Mouse (Mus musculus) kidney, adult 8-10 months (tissue): ENCODE measurements around the gene Aqp3.

Experiments used
- DNase-seq, 2 experiments: peaks; one replicate each; pipeline ENCODE4 v3.0.0; 2022

Aqp3 gene

DNA sequence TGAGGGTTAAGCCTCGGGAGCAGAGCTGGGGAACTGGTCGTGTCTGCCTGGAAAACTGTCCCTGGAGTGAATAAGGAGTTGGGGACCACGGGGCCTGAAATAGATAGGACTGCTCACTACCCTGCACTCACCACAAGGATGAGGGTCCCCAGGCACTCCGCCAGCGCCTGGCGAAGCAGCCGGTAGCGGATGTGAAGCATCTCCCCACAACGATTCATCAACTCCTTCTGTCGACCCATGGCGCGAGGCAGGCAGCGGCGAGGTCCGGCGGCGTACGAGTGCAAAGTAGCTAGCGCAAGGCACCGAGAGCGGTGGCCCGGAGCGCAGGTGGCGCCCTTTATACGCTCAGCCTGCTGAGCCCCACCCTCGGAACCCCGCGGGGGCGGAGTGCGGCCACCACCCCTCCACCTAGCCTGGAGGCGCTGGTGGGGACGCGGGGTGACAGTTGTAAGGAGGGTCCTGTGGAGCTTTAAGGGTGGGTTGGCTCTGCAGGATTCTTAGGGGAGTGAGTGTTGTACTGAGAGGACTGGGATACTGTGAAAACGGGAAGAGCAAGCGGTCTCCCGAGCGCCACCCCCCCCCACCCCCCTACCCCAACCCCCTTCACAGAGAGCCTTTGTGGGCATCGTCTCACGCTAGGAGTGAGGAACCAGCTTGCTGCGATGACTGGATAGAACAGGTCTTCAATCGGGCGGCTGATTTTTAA is at the start of gene Aqp3:
Gene Aqp3, minus strand, starts transcription at position 313 of the 706 bp plus-strand sequence.
- DNase-seq: peak; percentile 60 to 76

DNA sequence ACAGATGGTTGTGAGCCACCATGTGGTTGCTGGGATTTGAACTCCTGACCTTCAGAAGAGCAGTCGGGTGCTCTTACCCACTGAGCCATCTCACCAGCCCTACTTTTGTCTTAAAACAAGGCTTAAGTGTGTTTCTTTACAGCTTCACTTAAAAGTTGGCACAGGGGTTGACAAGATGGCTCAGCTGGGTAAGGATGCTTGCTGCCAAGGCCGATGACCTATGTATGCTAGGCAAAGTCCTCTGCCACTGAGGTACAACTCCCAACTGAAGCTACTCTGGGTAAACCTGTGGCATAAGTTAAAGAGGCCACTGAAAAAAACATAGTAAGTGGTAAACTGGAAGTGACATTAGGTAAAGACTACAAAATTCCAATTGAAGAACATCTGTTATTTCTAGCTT is 44.6 kb upstream of the Aqp3 start:
- DNase-seq: peak; percentile 40 to 59

DNA sequence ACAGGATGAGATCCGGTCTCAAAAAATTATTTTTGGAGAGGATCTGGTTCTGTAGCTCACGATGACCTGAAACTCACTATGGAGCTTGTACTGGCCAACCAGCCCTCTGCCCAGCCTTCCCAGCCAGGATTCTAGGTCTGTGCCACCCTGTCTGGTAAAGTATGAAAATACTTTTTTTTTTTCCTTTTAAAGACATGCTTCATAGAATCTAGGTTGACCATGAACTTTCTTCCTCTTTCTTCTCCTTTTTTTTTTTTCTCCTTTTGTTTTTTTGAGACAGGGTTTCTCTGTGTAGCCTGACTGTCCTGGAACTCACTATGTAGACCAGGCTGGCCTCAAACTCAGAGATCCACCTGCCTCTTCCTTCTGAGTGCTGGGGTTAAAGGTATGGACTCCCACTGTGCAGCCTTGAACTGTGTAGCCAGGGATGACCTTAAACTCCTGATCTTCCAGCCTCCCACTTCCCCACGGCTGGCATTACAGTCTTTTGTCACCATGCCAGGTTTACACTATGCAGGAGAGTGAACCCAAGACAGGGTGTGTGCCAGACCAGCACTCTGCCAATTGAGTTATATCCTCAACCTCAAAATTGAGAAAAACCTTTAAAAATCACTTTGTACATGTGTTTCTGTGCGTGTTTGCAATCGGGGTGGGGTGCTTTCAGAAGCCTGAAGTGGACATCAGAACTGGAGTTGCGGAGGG is 42.3 kb upstream of the Aqp3 start:
- peak in 1 of 2 experiments; percentile 40 for DNase-seq

DNA sequence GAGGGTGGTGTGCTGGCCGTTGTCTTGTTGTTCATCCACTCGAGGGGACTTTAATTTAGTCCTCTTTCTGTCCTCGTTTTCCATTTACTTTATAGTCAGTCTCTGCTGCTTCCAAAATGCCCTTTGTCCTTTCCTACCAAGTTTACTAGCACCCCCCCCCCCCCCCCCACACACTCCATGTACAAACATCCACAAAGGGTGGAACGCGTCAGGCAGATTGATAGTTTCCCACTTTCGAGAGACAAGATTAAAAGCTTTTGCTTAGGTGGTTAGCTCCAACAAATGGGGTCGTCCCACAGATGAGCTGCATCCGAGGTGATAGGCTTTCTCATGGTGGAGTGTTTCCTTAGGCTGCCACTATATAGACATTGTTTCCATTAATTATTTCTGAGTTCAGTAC is 38.8 kb upstream of the Aqp3 start:
- no peak for DNase-seq

DNA sequence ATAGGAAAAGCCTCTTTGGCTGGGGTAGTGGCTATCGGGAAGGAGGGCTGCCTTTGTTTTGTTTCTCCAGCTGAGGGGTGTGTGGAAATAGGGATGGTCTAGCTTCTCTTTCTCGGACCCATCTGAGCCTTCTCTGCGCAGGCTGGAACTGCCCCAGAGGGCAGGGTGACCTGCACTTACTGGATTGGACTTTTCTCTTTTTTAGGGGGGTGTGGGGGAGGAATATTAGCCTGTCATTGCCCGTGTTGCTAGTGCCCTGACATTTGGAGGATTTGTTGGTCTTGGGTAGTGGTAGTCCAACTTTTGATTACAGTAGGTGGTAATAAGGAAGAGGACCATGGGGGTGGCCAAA is 38.4 kb upstream of the Aqp3 start:
- peak; percentile 68 to 74 for DNase-seq

DNA sequence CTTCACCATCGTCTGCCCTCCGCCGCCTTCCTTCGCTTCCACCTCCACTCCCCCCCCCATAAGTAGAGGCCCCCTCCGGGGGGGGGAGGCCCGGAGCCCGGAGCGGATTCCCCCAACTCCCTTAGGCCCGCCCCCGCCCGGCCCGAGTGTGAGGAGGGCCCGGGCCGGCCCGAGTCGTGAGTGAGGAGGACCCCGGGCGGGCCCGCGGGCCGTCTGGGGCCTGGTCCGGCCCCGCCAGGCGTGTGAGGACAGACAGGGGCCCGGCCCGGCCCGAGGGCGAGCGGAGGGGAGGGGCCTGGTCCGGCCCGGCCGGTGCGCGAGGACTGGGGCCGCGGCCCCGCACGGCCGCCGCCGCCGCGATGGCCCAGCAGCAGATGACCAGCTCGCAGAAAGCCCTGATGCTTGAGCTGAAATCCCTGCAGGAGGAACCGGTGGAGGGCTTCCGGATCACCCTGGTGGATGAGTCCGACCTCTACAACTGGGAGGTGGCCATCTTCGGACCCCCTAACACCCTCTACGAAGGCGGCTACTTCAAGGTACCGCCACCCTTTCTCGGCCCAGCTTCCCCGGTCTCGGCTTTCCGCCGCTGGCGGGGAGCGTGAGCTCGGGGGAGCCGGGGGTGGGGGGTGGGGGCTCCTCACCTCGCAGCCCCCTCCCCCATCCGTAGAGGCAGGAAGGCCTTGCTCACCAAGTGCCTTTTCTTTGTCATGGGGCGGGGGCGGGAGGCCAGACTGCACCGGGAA is 37.9 kb upstream of the Aqp3 start, which contains the start of gene Ube2r2:
Gene Ube2r2, plus strand, starts transcription at position 33 of the 743 bp plus-strand sequence.
- peak; percentile 37 to 58 for DNase-seq

DNA sequence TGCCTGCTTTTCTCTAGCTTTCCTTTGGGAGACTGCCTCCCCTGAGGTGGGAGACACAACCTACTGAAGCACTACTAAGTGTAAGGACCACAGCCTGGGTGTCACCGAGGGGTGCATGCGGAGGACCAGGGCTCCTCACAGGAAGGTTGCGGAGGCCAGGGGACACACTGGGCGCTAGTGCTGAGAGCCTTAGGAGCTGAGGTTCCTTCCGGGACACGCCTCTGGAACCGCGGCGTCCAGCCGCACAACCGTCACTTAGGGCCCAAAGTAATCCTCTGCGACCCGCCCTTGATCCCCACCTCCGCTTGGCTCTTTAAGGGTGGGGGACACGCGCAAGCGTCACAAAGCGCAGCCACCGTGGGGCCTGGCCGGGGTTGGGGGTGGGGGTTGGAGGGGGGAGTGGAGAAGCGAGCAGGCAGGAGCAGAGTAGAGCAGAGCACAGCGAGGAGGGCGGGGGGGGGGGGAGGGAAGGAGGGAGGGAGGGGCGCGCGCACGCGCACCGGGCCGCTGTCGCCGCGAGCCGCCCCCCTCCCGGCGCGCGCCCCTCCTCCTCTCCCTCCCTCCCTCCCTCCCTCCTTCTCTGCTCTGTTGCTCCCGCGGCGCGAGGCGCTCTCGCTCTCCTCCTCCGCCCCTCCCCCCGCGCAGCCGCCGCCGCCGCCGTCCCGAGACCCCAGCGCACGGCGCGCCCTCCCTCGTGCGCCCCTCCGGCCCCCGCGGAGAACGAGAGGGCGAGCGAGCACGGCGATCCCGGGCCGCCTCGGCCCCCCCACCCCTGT is 37.1 kb upstream of the Aqp3 start:
- peak; percentile 74 to 75 for DNase-seq

DNA sequence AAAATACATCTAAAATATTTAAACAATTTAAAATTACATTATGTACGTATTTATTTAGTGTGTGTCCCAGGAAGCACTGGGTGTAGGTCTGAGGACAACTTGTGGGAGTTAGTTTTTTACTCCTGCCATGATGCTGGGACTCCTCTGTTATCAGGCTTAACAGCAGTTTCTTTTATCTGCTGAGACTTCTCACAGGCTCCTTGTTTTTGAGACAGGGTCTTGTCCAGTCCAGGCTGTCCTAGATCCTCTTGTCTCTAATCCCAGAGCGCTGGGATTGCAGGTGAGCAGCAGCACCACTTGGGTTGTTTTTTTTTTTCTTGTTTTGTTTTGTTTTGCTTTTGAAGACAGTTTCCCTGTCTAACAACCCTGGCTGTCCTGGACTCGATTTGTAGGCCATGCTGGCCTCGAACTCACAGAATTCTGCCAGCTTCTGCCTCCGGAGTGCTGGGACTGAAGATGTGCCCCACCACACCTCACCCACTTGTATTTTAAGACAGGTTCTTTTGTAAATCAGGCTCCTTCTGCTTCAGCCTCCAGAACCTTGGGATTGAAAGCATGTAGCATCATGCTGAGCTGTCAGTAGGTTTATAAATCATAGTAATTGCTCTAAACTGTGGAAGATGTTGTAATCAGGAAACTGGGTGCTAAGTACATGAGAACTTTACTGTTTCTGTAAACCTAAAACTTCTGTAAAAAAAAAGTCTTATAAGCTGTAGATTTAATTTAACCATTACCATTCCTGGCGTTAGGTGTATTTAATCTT is 35.7 kb upstream of the Aqp3 start:
- no peak for DNase-seq

DNA sequence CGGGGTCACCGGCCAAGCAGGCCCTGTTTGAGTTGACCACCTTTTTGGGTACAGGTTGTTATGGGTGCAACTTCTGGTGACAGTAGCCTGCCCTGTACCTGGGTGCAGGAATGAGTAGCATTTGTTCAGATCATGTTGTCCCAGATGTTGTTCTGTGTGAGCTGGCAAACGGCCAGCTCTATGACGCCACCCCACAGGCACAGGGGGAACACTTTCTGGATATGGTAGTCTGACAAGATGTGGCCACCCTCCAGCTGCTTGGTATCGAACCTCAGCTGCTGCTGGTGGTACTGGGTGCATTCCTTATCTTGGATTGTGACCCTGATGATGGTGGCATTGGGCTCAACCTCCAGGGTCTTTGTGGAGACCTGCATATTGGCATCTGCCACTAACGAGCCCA is 34.5 kb upstream of the Aqp3 start:
- no peak for DNase-seq

DNA sequence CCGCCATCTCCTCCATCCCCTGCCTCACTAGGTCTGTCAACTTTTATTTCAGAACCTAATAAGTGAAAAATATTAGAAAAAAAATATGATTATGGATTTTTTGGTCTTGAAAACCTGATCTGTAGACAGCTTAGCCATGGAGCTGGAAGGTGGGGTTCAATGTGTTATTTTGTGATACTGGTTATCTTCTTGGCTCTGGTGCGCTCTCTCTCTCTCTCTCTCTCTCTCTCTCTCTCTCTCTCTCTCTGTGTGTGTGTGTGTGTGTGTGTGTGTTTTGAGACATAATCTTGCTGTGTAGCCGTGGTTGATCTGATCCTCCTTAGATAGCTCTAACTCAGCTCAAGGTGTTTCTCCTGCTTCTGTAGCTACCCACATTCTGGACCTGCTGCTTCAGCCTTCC is 31.9 kb upstream of the Aqp3 start:
- DNase-seq: no peak

DNA sequence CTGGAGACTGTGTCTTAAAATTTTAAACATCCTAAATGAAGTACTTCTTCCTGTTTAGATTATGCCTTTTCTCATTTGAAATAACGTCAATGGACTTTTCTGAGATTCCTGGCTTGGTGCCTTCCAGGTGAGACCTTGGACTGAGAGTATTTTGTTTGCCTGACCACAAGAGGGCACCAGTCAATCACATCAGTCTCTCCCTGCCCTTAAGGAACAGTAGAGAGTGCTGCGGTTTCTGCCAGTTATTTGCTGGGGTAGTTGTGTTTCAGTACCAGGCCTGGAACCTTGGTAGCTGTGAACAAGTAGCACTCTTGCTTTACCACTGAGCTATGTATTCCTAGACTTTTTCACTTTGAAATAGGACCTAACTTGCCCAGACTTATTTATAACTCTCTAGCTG is 31.4 kb upstream of the Aqp3 start:
- DNase-seq: peak; percentile 59 to 72

DNA sequence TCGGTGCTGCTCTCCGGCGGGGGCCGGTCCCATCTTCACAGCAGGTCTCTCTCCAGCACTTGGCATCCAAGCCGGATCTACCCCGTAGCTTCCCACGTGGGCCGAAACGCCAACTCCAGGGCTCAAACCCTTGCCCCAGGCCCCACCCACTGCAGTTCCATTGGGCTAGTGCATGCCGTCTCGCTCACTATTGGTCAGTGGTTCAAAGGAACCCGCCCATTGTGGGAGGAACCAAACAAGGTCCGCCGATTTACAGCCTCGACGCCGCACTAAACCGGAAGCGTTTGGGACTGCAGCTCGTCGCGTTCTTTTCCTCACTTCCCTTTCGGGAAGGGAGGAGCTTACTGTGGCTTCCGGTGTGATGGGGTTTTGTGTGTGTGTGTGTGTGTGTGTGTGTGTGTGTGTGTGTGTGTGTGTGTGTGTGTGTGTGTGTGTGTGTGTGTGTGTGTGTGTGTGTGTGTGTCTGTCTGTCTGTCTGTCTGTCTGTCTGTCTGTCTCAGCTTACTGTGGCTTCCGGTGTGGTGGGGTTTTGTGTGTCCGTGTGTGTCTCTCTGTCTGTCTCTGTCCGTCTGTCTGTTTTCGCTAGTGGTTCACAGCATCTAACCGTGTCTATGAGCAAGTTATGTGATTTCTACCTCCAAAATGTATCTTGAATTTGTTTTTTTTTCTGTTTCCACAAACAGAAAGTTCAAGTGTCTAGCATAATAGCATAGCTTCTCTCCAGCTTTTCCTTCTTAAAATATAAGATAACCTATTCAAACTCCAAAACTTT is 26.4 kb upstream of the Aqp3 start, which contains the start of gene Nol6:
Gene Nol6, minus strand, starts transcription at position 276 of the 772 bp plus-strand sequence.
- peak; percentile 99 to 100 for DNase-seq

DNA sequence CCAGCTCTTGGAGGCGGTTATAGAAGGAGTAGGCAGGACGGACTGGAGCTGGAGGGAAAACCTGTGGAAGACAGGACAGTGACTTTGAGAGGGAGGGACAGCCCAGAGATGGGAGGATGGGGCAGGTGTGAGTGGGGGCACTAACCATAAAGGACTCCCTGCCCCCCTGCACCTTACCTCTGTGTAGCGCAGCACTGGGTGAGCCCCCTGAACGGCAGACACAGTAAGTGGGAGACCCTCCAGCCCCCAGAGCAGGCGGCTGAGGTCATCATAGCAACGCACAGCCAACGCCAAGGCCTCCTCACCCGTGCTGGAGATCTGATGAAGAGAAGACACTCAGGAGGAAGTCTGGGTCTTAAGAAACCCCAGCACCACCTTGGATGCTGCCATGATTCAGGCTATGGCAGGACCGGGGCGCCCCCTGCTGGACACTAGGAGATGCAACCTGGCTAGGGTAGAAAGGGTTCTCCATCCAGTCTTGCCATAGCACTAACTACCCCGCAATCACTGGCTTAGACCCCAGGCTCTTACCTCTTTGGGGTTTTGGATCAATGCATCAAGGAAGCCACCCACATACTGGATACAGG is 20.8 kb upstream of the Aqp3 start:
- peak; percentile 54 to 70 for DNase-seq

DNA sequence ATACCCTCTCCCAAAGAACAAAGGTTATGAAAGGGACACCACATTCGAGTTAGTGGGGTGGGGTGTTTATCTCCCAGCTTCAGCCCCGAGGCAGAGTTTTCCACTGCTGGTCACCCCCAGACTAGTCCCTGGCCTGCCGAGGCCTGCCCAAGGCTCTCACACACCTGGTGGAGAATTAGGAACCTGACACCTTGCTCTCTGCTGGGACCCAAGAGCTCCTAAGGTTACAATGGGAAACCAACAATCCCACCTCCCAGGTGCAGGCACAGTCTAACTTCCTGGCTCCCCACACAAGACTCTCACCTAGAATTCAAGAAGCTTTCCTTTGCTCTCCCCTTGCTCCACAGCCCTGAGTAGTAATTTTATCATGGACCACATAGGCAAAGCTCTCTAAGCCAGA is 18.8 kb upstream of the Aqp3 start:
- DNase-seq: no peak

DNA sequence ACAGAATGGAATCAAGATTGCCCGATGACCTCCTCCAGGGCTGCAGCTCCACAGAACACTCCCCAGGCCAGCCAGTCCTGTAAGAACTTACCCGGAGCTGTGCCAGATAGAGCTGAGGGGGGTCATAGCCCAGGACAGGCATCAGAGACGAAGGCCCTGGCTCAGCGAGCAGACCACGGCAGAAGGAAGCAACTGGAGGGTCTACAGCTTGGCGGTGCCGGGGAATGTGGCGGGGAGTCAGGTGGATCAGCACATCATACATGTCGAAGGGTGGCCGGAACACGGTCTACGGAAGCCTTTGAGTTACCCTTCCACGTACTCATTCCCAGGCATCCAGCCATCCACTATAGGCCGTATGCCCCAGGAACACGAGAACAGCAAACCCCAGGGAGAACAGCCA is 17.8 kb upstream of the Aqp3 start:
- no peak for DNase-seq

DNA sequence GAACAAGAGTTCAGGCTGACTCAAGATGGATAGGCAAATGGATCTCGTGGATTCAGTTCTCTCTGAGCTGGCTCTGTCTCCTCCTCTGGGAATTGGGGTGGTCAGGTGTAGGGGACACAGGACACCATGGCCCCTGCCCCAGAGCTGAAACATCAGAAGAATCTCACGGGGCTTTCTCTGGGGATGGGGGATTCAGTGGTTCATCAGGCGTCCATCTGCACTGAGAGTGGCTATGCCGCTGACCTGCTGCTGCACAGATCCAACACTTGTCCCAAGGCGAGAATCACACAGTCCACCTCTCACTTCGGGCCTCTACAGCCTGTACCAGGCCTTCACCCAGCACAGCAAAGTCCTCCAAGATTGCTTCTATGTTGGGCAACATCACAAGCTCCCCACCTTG is 17.1 kb upstream of the Aqp3 start:
- no peak for DNase-seq

DNA sequence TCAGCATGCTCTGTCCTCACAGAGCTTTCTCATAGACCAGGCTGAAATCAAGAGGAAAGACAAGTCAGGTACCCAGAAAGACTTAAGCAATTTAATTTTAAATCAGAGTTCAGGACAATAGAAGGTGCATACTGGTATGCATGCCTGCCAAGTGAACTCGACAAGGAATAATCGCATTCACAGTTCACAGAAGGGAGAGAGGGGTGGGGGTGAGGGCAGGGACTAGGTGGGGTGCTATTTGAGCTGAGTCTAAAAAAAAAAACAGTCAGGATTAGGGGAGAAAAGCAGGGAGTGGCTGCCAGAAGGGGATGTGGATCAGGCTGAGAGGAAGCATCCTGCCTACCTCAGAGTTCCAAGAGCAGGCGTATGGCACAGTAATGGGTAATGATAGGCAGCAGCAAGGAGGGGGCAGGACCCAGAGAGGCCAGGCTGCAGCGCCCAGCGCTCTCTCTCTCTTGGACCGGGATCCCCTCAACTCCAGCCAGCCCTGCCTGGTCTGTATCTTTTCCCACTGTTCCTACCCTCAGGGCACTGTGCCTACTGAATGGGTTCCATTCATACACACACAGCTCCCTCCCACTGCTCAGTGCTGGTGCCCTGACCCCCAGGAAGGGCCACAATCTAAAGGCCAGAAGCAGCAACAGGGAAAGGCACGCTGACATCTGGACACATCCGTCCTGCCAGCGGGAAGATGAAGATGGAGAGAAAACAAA is 16.5 kb upstream of the Aqp3 start:
- DNase-seq: no peak

DNA sequence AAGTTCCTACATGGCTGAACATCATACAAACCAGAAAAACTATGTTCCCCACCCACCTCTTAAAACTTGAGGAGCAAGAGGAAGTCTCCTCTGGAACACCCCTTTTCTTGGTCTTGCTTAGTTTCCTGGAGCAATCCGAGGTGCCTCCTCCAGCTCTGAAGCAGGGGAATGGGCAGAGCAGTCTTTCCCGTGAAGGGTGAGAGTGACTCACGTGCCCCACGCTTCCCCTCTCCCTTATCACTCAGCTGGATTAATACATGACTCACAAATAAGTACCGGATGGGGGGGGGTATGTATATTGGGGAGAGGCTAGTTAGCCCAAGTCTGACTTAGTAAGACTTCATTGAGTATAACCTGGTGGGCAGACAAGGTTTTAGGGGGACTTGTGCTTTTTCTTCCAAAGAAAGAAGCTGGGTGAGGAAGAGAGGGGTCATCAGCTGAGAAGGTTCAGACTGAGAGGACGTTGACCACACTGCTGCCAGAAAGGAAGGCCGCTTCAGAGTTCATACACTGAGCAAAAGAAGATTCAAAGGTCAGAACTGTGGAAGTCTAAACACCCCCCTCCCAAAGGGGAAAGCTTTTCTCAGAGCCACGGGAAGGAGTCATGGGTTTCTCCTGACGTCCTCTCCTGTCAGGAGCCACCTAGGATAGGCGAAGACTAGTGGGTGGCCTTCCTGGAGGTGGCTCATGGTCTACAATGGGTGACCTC is 10.9 kb upstream of the Aqp3 start:
- DNase-seq: no peak

DNA sequence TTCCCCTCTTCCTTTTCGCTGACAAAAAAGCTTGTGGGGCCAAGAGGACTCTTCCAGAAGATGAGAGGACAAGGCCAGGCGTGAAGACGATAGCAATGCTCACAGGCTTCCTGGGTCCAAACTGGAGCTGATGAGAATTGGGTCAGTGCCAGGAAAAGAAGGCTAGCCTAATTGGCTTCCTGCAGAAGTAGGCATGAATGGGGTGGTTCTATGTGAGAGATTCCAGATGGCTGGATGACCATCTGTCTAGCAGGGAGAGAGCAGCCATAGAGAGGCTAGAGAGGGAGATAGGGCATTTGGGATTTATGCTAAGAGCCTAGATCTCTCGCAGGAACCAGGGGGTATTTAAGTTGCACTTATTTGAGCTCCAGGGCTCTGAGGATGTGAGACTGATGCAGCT is 9.5 kb upstream of the Aqp3 start:
- no peak for DNase-seq

DNA sequence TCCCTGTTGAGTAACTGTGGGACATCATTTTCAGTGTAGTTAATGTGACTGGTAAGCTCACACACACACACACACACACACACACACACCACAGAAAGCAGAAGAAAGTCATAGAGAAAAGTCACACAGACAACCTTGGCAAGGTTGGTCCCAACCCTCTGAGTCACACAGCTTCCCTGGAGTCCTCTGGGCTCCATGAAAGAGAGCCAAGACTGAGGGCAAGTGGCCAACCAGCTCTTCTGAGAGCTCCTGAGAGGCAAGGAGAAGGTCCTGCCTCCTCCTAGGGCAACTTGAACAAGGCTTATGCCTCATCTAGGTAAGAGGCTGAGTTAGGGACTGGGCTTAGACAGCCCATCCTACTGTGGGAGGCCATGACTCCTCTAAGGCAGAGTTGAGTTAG is 4.9 kb upstream of the Aqp3 start:
- DNase-seq: no peak
